Mouse (Mus musculus) MEL (cell line): ENCODE measurements around the gene Btaf1. TPM values are rescaled to one million over a fixed set of nuclear protein-coding genes. Genes with fewer than 3 reads are reported as not detected.

Experiments
- DNase-seq: peaks from one replicate; pipeline ENCODE4 v3.0.0; 2011; ENCODE audit warnings: low read depth, low spot score
- H3K27ac ChIP-seq: 2 replicates; pipeline ENCODE4 v1.5.1; 2012; ENCODE audit warnings: low read depth, mild to moderate bottlenecking, control low read depth, low read length, moderate library complexity; ENCODE audit not compliant: control insufficient read depth
- H3K27me3 ChIP-seq, 2 experiments: fragments of 150-350 bp in 1 of 2; sonication (generic) in 1 of 2; 2 replicates each; pipeline ENCODE4 v1.6.1; 2012; ENCODE audit warnings: low read length in 2 of 2, mild to moderate bottlenecking in 2 of 2, improper control_type of control experiment in 1 of 2, moderate library complexity in 1 of 2; ENCODE audit not compliant: insufficient read depth in 2 of 2, control insufficient read depth in 1 of 2
- H3K36me3 ChIP-seq, 2 experiments: 2 replicates each; pipeline ENCODE4 v1.6.1; 2012 to 2014; ENCODE audit warnings: low read length in 2 of 2, improper control_type of control experiment in 1 of 2, inconsistent platforms in 1 of 2, mild to moderate bottlenecking in 1 of 2; ENCODE audit not compliant: insufficient read depth in 2 of 2, control insufficient read depth in 1 of 2
- H3K4me1 ChIP-seq, 2 experiments: fragments of 150-350 bp in 1 of 2; sonication (generic) in 1 of 2; 2 replicates each; pipeline ENCODE4 v1.6.1; 2012; ENCODE audit warnings: low read length in 2 of 2, improper control_type of control experiment in 1 of 2, mild to moderate bottlenecking in 1 of 2; ENCODE audit not compliant: insufficient read depth in 2 of 2, control insufficient read depth in 1 of 2
- H3K4me3 ChIP-seq, 2 experiments: fragments of 150-350 bp in 1 of 2; sonication (generic) in 1 of 2; 2 replicates each; pipeline ENCODE4 v1.5.1; 2012; ENCODE audit warnings: low read depth in 2 of 2, low read length in 2 of 2, mild to moderate bottlenecking in 2 of 2, moderate library complexity in 2 of 2, control low read depth in 1 of 2, improper control_type of control experiment in 1 of 2; ENCODE audit not compliant: control insufficient read depth in 1 of 2, insufficient read depth in 1 of 2
- H3K79me2 ChIP-seq: 2 replicates; pipeline ENCODE4 v1.6.1; 2012; ENCODE audit warnings: mild to moderate bottlenecking, low read length, moderate library complexity; ENCODE audit not compliant: control insufficient read depth, poor library complexity, insufficient read depth
- H3K9ac ChIP-seq: 2 replicates; pipeline ENCODE4 v1.6.1; 2012; ENCODE audit warnings: low read depth, mild to moderate bottlenecking, control low read depth, low read length, moderate library complexity; ENCODE audit not compliant: control insufficient read depth, poor library complexity, severe bottlenecking
- H3K9me3 ChIP-seq: fragments of 150-350 bp; sonication (generic); replicated peaks from 2 replicates; pipeline ENCODE4 v1.6.1; 2012; ENCODE audit warnings: mild to moderate bottlenecking, low read length, improper control_type of control experiment, moderate library complexity; ENCODE audit not compliant: insufficient read depth
- BHLHE40 ChIP-seq: IDR thresholded peaks from 2 replicates; pipeline ENCODE4 v1.6.1; 2012; ENCODE audit warnings: low read depth, mild to moderate bottlenecking, inconsistent platforms, low read length, improper control_type of control experiment, borderline replicate concordance
- CHD1 ChIP-seq: IDR thresholded peaks from 2 replicates; pipeline ENCODE4 v1.6.1; 2012; ENCODE audit warnings: low read depth, mild to moderate bottlenecking, inconsistent platforms, low read length, improper control_type of control experiment
- CHD2 ChIP-seq: IDR thresholded peaks from 2 replicates; pipeline ENCODE4 v1.6.1; 2011; ENCODE audit warnings: low read length, improper control_type of control experiment
- CTCF ChIP-seq, 3 experiments: IDR thresholded peaks in 2 of 3; conservative IDR thresholded peaks in 1 of 3; 2 replicates each; pipeline ENCODE4 v1.5.1; 2011 to 2012; ENCODE audit warnings: low read length in 3 of 3, low read depth in 2 of 3, mild to moderate bottlenecking in 2 of 3, improper control_type of control experiment in 1 of 3, inconsistent platforms in 1 of 3, mixed read lengths in 1 of 3, moderate library complexity in 1 of 3; ENCODE audit not compliant: control insufficient read depth in 1 of 3, insufficient read depth in 1 of 3, poor library complexity in 1 of 3, severe bottlenecking in 1 of 3
- ELF1 ChIP-seq: IDR thresholded peaks from 2 replicates; pipeline ENCODE4 v1.6.1; 2014; ENCODE audit warnings: low read depth, mild to moderate bottlenecking, inconsistent platforms, low read length, improper control_type of control experiment, moderate library complexity
- GABPA ChIP-seq: IDR thresholded peaks from 2 replicates; pipeline ENCODE4 v1.6.1; 2012; ENCODE audit warnings: low read depth, mild to moderate bottlenecking, inconsistent platforms, low read length, improper control_type of control experiment, moderate library complexity
- GATA1 ChIP-seq: IDR thresholded peaks from 2 replicates; pipeline ENCODE4 v1.6.1; 2011; ENCODE audit warnings: low read depth, low read length, improper control_type of control experiment
- MAZ ChIP-seq: IDR thresholded peaks from 2 replicates; pipeline ENCODE4 v1.6.1; 2012; ENCODE audit warnings: low read depth, mild to moderate bottlenecking, inconsistent platforms, low read length, improper control_type of control experiment
- MYB ChIP-seq: IDR thresholded peaks from 2 replicates; pipeline ENCODE4 v1.6.1; 2011; ENCODE audit warnings: mild to moderate bottlenecking, low read depth, low read length, improper control_type of control experiment
- MYC ChIP-seq: IDR thresholded peaks from 2 replicates; pipeline ENCODE4 v1.6.1; 2011; ENCODE audit warnings: low read depth, mild to moderate bottlenecking, low read length, improper control_type of control experiment, moderate library complexity
- NRF1 ChIP-seq: IDR thresholded peaks from 2 replicates; pipeline ENCODE4 v1.6.1; 2014; ENCODE audit warnings: low read depth, mild to moderate bottlenecking, inconsistent platforms, low read length, improper control_type of control experiment, moderate library complexity; ENCODE audit not compliant: poor library complexity, insufficient read depth, severe bottlenecking
- POLR2A ChIP-seq, 2 experiments: IDR thresholded peaks; 2 replicates each; pipeline ENCODE4 v1.6.1; 2011 to 2012; ENCODE audit warnings: low read length in 2 of 2, mild to moderate bottlenecking in 2 of 2, control low read depth in 1 of 2, improper control_type of control experiment in 1 of 2, low read depth in 1 of 2, moderate library complexity in 1 of 2; ENCODE audit not compliant: control insufficient read depth in 1 of 2, insufficient read depth in 1 of 2, poor library complexity in 1 of 2
- POLR2AphosphoS2 ChIP-seq: IDR thresholded peaks from 2 replicates; pipeline ENCODE4 v1.6.1; 2011; ENCODE audit warnings: low read length, improper control_type of control experiment
- POLR2AphosphoS5 ChIP-seq: IDR thresholded peaks from 2 replicates; pipeline ENCODE4 v1.6.1; 2012; ENCODE audit warnings: low read depth, borderline replicate concordance, mild to moderate bottlenecking, inconsistent platforms, low read length, moderate library complexity, mixed read lengths
- TAL1 ChIP-seq: IDR thresholded peaks from 2 replicates; pipeline ENCODE4 v1.6.1; 2012; ENCODE audit warnings: mild to moderate bottlenecking, inconsistent platforms, low read length, moderate library complexity, mixed read lengths
- UBTF ChIP-seq: IDR thresholded peaks from 2 replicates; pipeline ENCODE4 v1.6.1; 2012; ENCODE audit warnings: low read depth, mild to moderate bottlenecking, inconsistent platforms, low read length, improper control_type of control experiment, moderate library complexity, borderline replicate concordance; ENCODE audit not compliant: insufficient read depth
- USF2 ChIP-seq, 2 experiments: IDR thresholded peaks; 2 replicates each; pipeline ENCODE4 v1.6.1; 2011 to 2012; ENCODE audit warnings: improper control_type of control experiment in 2 of 2, low read length in 2 of 2, borderline replicate concordance in 1 of 2, inconsistent platforms in 1 of 2, low read depth in 1 of 2, mild to moderate bottlenecking in 1 of 2; ENCODE audit not compliant: insufficient read depth in 1 of 2
- ZNF384 ChIP-seq: IDR thresholded peaks from 2 replicates; pipeline ENCODE4 v1.6.1; 2012; ENCODE audit warnings: low read depth, mild to moderate bottlenecking, inconsistent platforms, low read length, improper control_type of control experiment
- polyA plus RNA-seq, 2 experiments: library from polyadenylated mRNA; stranded (reverse) in 1 of 2; unstranded in 1 of 2; fragments of >175 nt in 1 of 2; fragments of >200 nt in 1 of 2; gene quantifications; 2 replicates each; pipeline versions ENCODE4 v1.2.1 to v1.2.4; 2012; ENCODE audit warnings: low replicate concordance in 2 of 2, low read depth in 1 of 2; ENCODE audit not compliant: insufficient read length in 2 of 2, insufficient read depth in 1 of 2, missing spikeins in 1 of 2
- total RNA-seq: library from RNA; depleted of rRNA; stranded (reverse); fragments of 300-350 nt; gene quantifications from 2 replicates; pipeline ENCODE4 v1.2.3, GENCODE M21; 2012

Gene Btaf1
- total and polyA plus RNA-seq, 3 experiments: 40.1 to 69.5 (median 46.1) TPM

DNA sequence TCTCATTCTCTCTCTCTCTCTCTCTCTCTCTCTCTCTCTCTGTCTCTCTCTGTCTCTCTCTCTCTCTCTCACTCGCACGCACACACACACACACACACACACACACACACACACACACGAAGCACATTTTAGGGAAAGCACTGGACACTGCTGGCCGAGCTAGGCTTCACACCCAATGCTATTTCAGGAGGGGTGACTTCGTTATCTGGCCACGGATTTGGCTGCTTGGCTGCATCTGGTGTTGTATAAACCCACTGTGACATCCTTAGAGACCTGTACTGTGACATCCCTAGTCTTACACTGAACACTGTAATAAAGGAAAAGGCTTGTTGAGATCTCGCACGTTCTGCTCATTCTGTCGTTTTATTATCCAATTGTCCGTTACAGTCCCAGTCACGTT, 95.1 kb downstream of the Btaf1 start:
- H3K27me3 ChIP-seq: no peaks in the 10 kb centered on the region
- no peak overlapping the region for H3K9ac ChIP-seq
- no peaks in the 10 kb centered on the region for H3K9me3 ChIP-seq
- no peak overlapping the region for H3K4me3 ChIP-seq
- H3K27ac ChIP-seq: no peak overlapping the region
- H3K79me2 ChIP-seq: no peaks in the 10 kb centered on the region
- TF ChIP-seq GABPA: no peak
- no peak for TF ChIP-seq GATA1
- TF ChIP-seq BHLHE40: no peak
- TF ChIP-seq MYC: no peak
- no peak for TF ChIP-seq CHD1
- no peak for TF ChIP-seq TAL1
- no peak for DNase-seq
- no peaks in the 10 kb centered on the region for H3K4me1 ChIP-seq
- no peaks in the 10 kb centered on the region for H3K36me3 ChIP-seq

DNA sequence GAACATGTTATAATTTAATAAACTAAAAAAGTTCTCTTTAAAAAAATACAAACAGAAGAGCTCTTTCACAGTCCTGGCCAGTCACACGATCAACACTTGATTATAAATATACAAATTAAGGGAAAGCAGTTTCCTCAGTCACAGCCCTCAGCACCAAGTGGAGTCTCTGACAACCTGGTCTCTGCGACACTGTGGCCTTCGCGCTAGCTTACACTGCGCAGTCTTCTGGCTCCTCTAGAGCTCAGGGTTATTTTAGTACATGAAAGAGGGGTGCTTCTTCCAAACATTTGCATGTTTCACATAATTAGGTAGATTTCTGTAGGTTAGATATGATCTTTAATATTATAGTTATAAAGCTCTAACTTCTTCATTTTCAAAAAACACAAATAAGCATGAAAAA, 96.3 kb downstream of the Btaf1 start:
- Histone ChIP-seq H3K9me3 (no peaks in the 10 kb centered on the region), H3K4me1 (no peaks in the 10 kb centered on the region), H3K27ac (no peak overlapping the region), H3K9ac (no peak overlapping the region), H3K79me2 (no peaks in the 10 kb centered on the region), H3K27me3 (no peaks in the 10 kb centered on the region)
- DNase-seq: no peak
- TF ChIP-seq POLR2AphosphoS2: no peak
- no peak for TF ChIP-seq NRF1
- no peak for TF ChIP-seq POLR2A (IDR thresholded peaks at IDR 0.05; ENCODE audit: control insufficient read depth in 1 of 2, insufficient read depth in 1 of 2, low read depth in 1 of 2, low read length in 2 of 2, poor library complexity in 1 of 2)
- TF ChIP-seq UBTF: no peak
- no peak for TF ChIP-seq MYB
- TF ChIP-seq CTCF (IDR thresholded peaks at IDR 0.05 in 2 of 3, conservative IDR thresholded peaks at IDR 0.05 in 1 of 3; ENCODE audit: control insufficient read depth in 1 of 3, insufficient read depth in 1 of 3, low read depth in 2 of 3, low read length in 3 of 3, poor library complexity in 1 of 3, severe bottlenecking in 1 of 3): no peak
- TF ChIP-seq ZNF384: no peak
- no peak for TF ChIP-seq CHD2
- no peak for TF ChIP-seq MAZ
- no peak for TF ChIP-seq POLR2AphosphoS5
- TF ChIP-seq MYC: no peak
- TF ChIP-seq ELF1: no peak
- TF ChIP-seq USF2 (IDR thresholded peaks at IDR 0.05; ENCODE audit: borderline replicate concordance in 1 of 2, insufficient read depth in 1 of 2, low read depth in 1 of 2, low read length in 2 of 2): no peak
- TF ChIP-seq, all 39 proteins: peak for 0
- H3K36me3 ChIP-seq: no peaks in the 10 kb centered on the region
- no peak overlapping the region for H3K4me3 ChIP-seq
